Mouse (Mus musculus) heart, postnatal 0 days (tissue): Measurements from ENCODE around the gene Cdkl1.

Experiments used
- CTCF ChIP-seq: IDR thresholded peaks from 2 replicates; pipeline ENCODE4 v1.5.1; 2016; ENCODE audit warnings: antibody characterized with exemption, control low read depth, low read depth
- EP300 ChIP-seq: IDR thresholded peaks from 2 replicates; pipeline ENCODE4 v1.6.1; 2016; ENCODE audit warnings: antibody characterized with exemption, low read depth

DNA sequence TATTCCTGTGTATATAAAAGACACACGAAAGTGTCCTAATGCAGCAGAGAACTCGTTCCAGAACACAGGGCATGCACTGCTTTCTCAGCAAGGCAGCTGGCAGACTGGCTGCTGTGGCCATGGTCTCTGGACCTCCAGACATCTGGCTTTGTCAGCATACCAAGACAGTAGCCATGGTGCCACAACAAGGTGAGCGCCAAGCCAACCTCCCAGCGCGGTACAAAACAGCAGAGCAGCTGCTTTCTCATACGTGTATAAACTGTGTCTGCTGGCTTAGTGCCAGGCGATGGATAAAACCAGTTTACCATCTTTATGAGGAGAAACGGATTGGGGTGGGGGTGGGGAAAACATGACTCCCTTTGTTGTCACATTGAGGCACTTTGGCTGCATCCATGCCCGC lies 25.5 kb downstream of the Cdkl1 start:
- no peak for TF ChIP-seq CTCF
- TF ChIP-seq EP300, result no peak
